Mouse (Mus musculus) embryo, embryonic 9.5 days (tissue): ENCODE data around the gene Olfr360.
"Not testable (repeated sequence)": the region's sequence is repeated elsewhere in the genome, so short reads cannot be mapped to it uniquely, and the experiment has no call there.

ENCODE experiments used
- DNase-seq: peaks from one replicate; pipeline ENCODE4 v3.0.0-alpha.2; 2017; ENCODE audit errors: extremely low spot score

The Olfr360 gene

DNA sequence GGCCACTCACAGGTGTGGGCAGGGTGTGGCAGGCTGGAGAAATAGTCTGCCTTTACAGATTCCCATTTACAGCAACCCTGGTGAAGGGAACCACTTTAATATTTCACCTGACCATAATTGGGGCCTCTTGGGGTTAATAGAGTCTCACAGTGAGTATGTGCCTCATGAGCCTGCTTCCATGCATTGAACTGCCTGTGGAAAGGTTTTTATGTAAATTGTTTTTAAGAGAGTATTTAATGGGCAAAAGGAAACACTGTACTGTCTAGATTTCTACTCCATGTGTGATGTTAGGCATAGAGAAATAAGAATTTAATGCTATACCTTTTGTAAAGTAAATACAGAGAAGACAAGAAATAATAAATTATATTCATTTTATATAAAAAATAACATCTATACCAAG is at the start of gene Olfr360:
Gene Olfr360 (plus strand): TSS at position 301 of the 400 bp plus-strand sequence.
- no peak for DNase-seq

DNA sequence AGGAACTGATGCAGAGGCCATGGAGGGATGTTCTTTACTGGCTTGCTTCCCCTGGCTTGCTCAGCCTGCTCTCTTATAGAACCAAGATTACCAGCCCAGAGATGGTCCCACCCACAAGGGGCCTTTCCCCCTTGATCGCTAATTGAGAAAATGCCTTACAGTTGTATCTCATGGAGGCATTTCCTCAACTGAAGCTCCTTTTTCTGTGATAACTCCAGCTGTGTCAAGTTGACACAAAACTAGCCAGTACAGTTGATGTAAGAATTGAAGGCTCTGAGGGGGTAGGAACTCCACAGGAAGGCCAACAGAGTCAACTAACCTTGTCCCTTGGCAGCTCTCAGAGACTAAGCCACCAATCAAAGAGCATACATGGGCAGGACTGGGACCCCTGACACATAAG is 23.6 kb downstream of the Olfr360 start, which contains the start of gene Olfr361:
Gene Olfr361 (minus strand): TSS at position 101 of the 400 bp plus-strand sequence.
- not testable (repeated sequence) for DNase-seq

- DNase-seq, result no peak
These were observed 52.3 kb downstream of the Olfr360 start, which contains the start of gene Olfr362 for GRCm38 (mm10) chr2:37117810-37118209. Olfr362 (minus strand) TSS chr2:37117910.
